Mouse (Mus musculus) megakaryocyte, embryonic 14.5 days (primary cell): ENCODE measurements around the gene Auh. TPM values are rescaled to one million over a fixed set of nuclear protein-coding genes. Genes with fewer than 3 reads are reported as not detected.

Experiments used
- H3K27me3 ChIP-seq: replicated peaks from 2 replicates; pipeline ENCODE3; 2012; ENCODE audit warnings: inconsistent platforms
- H3K36me3 ChIP-seq: replicated peaks from 2 replicates; pipeline ENCODE3; 2012; ENCODE audit warnings: low read length, inconsistent platforms, mixed read lengths
- H3K4me1 ChIP-seq: 2 replicates; pipeline ENCODE4 v1.6.1; 2012; ENCODE audit warnings: inconsistent platforms
- H3K4me3 ChIP-seq: replicated peaks from 2 replicates; pipeline ENCODE3; 2012; ENCODE audit warnings: moderate library complexity, mild to moderate bottlenecking, inconsistent platforms
- H3K9me3 ChIP-seq: 2 replicates; pipeline ENCODE4 v1.6.1; 2012; ENCODE audit warnings: inconsistent platforms
- FLI1 ChIP-seq: IDR thresholded peaks from 2 replicates; pipeline ENCODE4 v1.6.1; 2012; ENCODE audit warnings: low read length, inconsistent platforms, mixed read lengths
- GATA1 ChIP-seq: IDR thresholded peaks from 3 replicates; pipeline ENCODE4 v1.6.1; 2012; ENCODE audit warnings: mixed read lengths, low read length, inconsistent platforms, borderline replicate concordance
- polyA plus RNA-seq: library from polyadenylated mRNA; stranded (reverse); fragments of >175 nt; gene quantifications from 2 replicates; pipeline ENCODE4 v1.2.3, GENCODE M21; 2012; ENCODE audit warnings: low replicate concordance; ENCODE audit not compliant: insufficient read depth

Gene Auh
- polyA plus RNA-seq, 1 experiment: 30.9 TPM

GRCm38 (mm10) chr13:52906296-52906695 lies 23.2 kb downstream of the Auh start:
- Histone ChIP-seq H3K27me3 (no peaks in the 10 kb centered on the region), H3K36me3 (peaks cover 86% of the 10 kb centered on the region), H3K9me3 (peaks cover 7% of the 10 kb centered on the region; the same call in 1 of the 2 replicates), H3K4me1 (peaks cover 87% of the 10 kb centered on the region), H3K4me3 (no peak overlapping the region)
- no peak for TF ChIP-seq GATA1
- no peak for TF ChIP-seq FLI1

- TF ChIP-seq FLI1 (no peak), GATA1 (no peak)
- H3K4me3 ChIP-seq: peak overlapping the region; percentile 44
Measured at GRCm38 (mm10) chr13:52904175-52904574, 25.3 kb downstream of the Auh start.

GRCm38 (mm10) chr13:52903767-52904166 lies 25.7 kb downstream of the Auh start:
- Histone ChIP-seq H3K27me3 (no peaks in the 10 kb centered on the region), H3K4me1 (peaks cover 82% of the 10 kb centered on the region), H3K4me3 (peak overlapping the region; percentile 77), H3K9me3 (peaks cover 7% of the 10 kb centered on the region; the same call in 1 of the 2 replicates), H3K36me3 (peaks cover 88% of the 10 kb centered on the region)
- TF ChIP-seq GATA1 (no peak), FLI1 (no peak)

More at GRCm38 (mm10) chr13:52904175-52904574, 25.3 kb downstream of the Auh start:
- Histone ChIP-seq H3K36me3 (peaks cover 88% of the 10 kb centered on the region), H3K4me1 (peaks cover 86% of the 10 kb centered on the region), H3K9me3 (peaks cover 7% of the 10 kb centered on the region; the same call in 1 of the 2 replicates), H3K27me3 (no peaks in the 10 kb centered on the region)

- H3K4me3 ChIP-seq: peak overlapping the region; percentile 39
- no peaks in the 10 kb centered on the region for H3K27me3 ChIP-seq
- peaks cover 76% of the 10 kb centered on the region for H3K4me1 ChIP-seq
- TF ChIP-seq FLI1: no peak
- H3K9me3 ChIP-seq: peaks cover 4% of the 10 kb centered on the region; the same call in 1 of the 2 replicates
- H3K36me3 ChIP-seq: peaks cover 88% of the 10 kb centered on the region
Measured at GRCm38 (mm10) chr13:52902517-52902916, 27.0 kb downstream of the Auh start.

- H3K27me3 ChIP-seq: no peaks in the 10 kb centered on the region
- H3K4me3 ChIP-seq: peak overlapping the region; percentile 60
- H3K36me3 ChIP-seq: peaks cover 88% of the 10 kb centered on the region
- H3K4me1 ChIP-seq: peaks cover 57% of the 10 kb centered on the region
- TF ChIP-seq FLI1 (no peak), GATA1 (no peak)
- no peaks in the 10 kb centered on the region for H3K9me3 ChIP-seq
Measured at GRCm38 (mm10) chr13:52899664-52900063, 29.8 kb downstream of the Auh start.

- peaks cover 50% of the 10 kb centered on the region for H3K4me1 ChIP-seq
- H3K9me3 ChIP-seq: no peaks in the 10 kb centered on the region
- no peaks in the 10 kb centered on the region for H3K27me3 ChIP-seq
- no peak overlapping the region for H3K4me3 ChIP-seq
- H3K36me3 ChIP-seq: peaks cover 83% of the 10 kb centered on the region
- no peak for TF ChIP-seq FLI1
- no peak for TF ChIP-seq GATA1
Measured at GRCm38 (mm10) chr13:52897806-52898205, 31.7 kb downstream of the Auh start.

- H3K4me3 ChIP-seq: no peak overlapping the region
- no peaks in the 10 kb centered on the region for H3K9me3 ChIP-seq
- H3K36me3 ChIP-seq: peaks cover 64% of the 10 kb centered on the region
- no peaks in the 10 kb centered on the region for H3K27me3 ChIP-seq
- TF ChIP-seq FLI1 (no peak), GATA1 (no peak)
- peaks cover 48% of the 10 kb centered on the region for H3K4me1 ChIP-seq
Measured at GRCm38 (mm10) chr13:52892791-52893190, 36.7 kb downstream of the Auh start.

- no peaks in the 10 kb centered on the region for H3K9me3 ChIP-seq
- peaks cover 49% of the 10 kb centered on the region for H3K4me1 ChIP-seq
- no peak for TF ChIP-seq FLI1
- TF ChIP-seq GATA1: 0 out of 3 replicates have a peak, but pooled peaks have one; percentile 20
- peak overlapping the region; percentile 80 for H3K4me3 ChIP-seq
- no peaks in the 10 kb centered on the region for H3K27me3 ChIP-seq
- peaks cover 63% of the 10 kb centered on the region for H3K36me3 ChIP-seq
Measured at GRCm38 (mm10) chr13:52892065-52892503, 37.4 kb downstream of the Auh start.

GRCm38 (mm10) chr13:52890313-52890712 lies 39.2 kb downstream of the Auh start:
- Histone ChIP-seq H3K27me3 (no peaks in the 10 kb centered on the region), H3K4me1 (peaks cover 54% of the 10 kb centered on the region), H3K9me3 (no peaks in the 10 kb centered on the region), H3K36me3 (peaks cover 55% of the 10 kb centered on the region), H3K4me3 (no peak overlapping the region)
- TF ChIP-seq FLI1 (no peak), GATA1 (no peak)

- Histone ChIP-seq H3K9me3 (no peaks in the 10 kb centered on the region), H3K4me1 (peaks cover 53% of the 10 kb centered on the region), H3K27me3 (no peaks in the 10 kb centered on the region), H3K36me3 (peaks cover 75% of the 10 kb centered on the region), H3K4me3 (no peak overlapping the region)
- TF ChIP-seq GATA1: no peak
- no peak for TF ChIP-seq FLI1
Measured at GRCm38 (mm10) chr13:52886779-52887178, 42.7 kb downstream of the Auh start.

- H3K9me3 ChIP-seq: no peaks in the 10 kb centered on the region
- no peak overlapping the region for H3K4me3 ChIP-seq
- TF ChIP-seq GATA1 (no peak), FLI1 (no peak)
- H3K27me3 ChIP-seq: no peaks in the 10 kb centered on the region
- H3K4me1 ChIP-seq: peaks cover 46% of the 10 kb centered on the region
- peaks cover 86% of the 10 kb centered on the region for H3K36me3 ChIP-seq
Measured at GRCm38 (mm10) chr13:52883960-52884326, 45.5 kb downstream of the Auh start.
